Mouse (Mus musculus) ovary, adult 18-20 months (tissue): Measurements from ENCODE around the gene Kif16b.

Source experiments
- DNase-seq: peaks from one replicate; pipeline ENCODE4 v3.0.0; 2022; ENCODE audit warnings: low spot score, mixed read lengths

Kif16b gene

DNA sequence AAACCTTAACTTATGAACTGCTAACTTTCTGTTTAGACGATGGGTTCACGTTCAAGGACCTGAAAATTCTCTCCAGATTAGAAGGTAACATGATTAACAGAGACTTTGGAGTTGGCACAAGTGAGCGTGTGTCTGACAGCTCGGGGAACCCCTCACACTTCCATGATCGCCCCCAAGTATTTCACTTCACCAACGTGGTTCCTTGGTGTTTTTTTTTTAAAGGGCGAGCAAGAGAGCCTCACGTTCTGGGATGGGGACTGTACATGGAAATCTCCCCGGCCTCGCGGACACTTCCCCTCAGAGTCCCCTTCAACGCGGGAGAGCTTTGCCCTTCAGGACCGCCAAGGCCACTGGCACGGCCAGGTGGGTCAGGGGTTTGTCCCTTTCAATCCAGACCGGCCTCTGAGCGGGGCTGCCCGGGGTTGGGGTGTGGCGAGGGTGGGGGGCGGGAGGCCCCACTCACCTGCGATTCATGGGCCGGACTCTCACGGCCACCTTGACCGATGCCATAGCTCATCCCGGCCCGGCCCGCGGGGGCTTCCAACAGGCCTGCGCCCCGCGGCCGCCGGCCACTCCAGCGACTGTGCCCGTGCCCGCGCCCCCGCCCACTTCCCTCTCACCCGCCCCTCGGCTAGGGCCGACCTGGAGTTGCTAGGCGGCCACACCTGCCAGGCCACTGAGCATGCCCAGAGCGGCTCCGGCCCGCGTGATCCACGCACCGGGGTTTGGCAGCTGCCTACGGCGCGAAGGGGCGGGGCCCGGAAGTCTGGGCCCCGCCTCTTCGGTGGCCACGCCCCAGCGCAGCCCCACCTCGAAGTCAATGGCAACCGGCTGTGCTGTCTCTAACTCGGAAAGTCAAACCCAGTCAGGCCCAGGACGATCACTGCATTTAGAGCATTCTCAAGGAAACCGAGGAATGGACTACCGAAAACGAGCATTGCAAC, at the start of gene Kif16b:
Kif16b (minus strand) TSS at position 670 of the 944 bp plus-strand sequence.
- peak; percentile 92 for DNase-seq

DNA sequence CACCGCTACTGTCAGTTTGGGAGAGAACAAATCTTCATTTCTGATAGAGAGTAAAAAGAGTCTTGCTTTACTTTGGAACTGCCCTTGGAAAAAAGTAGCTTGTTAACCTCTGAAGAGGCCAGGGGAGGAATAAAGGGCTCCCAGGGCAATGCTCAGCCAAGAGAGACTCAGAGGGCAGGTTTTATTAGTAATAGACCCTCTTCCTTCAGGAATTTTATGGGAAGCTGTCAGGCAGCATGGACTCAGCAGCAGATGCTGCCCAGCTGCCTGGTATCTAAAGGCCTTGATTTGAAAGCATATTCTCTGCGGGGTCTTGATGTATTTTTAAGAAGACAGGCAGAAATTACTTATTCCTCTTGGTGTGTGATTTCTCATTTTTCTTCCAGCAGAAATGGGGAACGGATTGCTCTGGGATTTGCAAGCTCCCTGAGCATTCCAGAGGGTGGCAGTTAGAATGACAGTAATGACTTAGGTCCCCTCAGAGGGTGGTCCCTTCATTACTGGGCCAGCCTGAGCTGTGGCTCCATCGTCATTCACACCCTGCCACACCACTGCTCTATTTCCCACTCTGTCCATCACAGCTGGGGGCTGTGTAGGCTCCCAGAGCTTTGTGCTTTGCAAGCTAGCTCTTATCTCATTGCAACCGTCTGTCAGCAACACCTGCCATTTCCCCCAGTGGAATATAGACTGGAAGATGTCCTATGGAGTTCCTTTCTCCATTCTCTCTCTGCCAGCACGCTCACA, 39.7 kb upstream of the Kif16b start:
- DNase-seq: no peak

DNA sequence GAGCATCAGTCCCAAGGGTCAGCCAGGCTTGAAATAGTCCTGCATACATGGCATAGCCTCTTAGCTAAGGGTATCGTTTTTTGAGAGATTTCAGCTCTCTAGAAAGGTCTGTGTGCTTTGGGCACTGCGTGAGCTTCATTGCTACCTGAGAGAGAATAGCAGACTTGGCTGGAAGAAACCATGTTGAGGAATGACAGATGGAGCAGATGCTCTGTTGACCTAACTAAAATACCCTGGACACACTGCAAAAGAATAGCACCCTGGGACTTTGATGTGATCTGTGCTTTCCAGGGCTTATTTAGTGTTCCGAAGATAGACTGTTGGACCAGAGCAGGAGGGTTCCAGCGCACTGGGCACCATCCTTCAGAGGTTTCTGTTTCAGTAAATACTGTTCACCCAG, 29.1 kb upstream of the Kif16b start:
- DNase-seq: no peak

DNA sequence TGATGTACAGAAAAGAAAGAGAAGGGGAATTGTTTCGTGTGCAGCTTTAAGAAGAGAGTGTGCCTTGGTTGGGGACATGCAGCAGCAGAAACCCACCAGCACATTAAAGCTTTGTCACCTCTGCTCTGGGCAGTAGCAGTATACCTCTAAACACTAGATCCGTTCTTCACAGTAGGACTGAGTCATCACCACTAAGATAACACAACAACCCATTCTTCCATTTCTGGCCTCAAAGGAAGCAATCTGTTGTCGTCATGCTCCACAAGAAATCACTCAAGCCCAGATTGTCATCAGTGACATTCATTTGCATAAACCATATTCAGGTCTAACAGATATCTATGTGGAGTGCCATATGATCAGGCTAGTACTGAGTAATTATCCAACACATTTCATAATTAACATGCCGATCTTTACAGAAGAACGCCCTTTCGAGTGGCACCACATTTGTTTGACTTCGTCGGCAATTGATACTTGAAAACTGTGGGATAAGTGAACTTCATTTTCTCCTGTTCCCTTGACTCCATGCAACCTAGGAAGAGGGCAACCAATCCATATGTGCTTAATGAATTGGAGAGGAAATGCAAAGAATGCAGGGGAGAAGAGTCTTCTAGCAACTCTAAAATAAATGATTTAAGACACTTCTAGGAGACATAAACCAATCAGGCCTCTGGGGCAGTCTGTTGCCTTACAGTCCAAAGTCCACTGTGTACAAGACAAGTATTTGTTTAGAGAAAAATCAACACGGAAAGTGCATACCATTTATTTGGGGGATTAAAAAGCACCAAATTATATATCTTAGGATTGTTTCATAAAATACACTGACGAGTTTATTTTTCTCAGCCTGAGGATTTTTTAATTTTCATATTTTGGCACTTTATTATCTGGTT, 28.1 kb upstream of the Kif16b start:
- DNase-seq: no peak

DNA sequence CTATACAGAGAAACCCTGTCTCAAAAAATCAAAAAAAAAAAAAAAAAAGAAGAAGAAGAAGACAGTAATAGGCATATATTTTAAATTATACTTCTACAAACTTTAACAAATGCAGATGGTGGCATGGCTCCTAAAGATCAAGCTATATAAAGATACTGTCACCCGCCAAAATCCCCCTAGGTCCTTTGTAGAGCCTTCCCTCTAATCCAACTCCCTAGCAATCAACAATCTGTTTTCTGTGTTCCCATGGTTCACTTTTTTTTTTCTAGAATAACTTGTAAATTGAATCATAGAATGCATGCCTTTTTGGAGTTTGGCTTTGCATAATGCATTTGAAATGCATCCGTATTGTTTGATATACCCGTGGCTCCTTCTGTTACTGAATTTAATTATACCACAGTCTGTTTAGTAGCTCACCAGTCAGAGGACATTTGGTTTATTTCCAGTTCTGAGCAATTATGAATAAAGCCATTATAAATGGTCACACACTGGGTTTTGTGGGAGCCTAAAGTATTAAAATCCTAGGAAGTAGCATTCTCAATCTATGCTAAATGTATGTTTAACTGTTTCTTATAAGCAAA, 9.6 kb upstream of the Kif16b start:
- no peak for DNase-seq

DNA sequence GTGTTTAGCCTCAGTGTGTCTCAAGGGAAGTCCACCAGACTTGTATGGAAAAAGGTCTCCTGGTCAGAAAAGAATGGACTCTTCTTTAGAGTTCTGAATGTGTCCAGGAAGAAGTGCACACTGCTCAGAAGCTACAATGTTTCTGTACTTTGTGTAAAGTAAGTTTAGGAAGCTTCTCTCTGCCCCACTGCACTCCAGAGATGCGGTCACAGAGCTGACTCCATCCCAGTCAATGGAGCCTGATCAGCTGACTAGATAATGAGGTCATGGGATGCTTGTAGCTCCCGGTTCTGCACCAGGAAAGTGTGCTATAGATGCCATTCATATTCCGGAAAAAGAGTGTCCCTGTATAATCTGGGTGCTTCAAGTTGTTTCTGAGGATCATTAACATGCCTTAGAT, 7.9 kb upstream of the Kif16b start:
- DNase-seq: no peak

DNA sequence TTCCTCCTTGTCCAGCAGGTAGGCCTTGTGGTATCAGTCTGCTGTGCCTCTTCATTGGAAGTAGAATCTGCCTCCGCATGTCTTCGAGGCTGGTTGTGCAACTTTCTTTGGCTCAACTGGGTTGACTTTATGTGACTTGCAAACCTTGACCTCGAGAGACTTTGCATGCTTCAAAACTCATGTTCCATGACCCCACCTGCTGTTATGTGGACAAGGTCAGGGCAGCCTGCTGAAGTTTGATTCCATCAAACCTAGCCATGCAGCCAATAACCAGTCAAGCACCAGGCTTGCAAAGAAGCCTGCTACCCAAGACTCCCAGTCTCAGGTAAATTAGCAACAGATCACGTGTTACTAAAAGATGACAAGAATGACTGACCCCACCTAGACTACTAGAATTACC, 5.7 kb upstream of the Kif16b start:
- no peak for DNase-seq

DNA sequence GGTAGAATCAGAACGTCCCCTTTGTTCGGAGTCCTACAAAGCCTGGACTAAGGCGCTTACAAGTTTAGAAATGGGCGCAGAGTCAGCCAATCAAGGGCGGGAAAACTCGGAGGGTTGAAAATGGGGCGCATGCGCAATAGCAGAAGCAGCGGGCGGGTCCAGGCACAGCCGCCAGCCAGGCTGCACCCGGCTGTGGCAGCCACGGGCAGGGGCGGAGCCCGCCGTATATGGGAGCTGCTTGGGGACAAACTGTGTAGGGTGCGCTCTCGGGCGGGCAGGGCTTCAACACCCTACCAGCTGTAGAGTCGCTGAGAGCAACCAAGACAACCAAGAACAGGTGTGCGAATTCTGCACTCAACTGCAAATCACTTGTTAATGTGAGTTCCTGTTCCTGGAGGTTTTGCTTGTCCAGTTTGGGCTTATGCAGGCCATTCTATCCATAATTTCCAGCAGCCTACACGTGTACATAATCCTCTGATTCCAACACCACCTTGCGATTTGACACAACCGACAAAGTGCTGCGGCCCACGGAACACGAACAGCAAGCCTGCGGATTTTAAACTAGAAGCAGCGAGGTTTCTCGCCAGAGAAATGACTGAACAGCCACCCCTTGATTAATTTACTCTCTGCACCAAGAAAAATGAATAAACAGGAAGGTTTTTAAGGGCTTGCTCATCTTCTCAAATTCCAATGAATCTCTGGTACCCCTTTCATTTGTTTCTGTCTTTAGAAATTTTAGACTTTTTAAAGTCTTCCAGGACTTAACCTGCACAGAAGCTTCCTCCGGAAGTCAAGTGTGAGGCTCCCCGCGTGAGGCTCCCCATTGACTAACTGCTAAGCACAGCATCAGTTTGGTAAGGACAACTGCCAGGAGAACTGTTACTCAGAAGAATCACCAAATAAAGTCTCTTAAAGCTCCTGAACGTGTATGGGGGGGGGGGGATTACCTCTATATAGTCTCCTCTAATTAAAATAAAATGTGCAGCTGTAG, 1.9 kb upstream of the Kif16b start:
- peak; percentile 94 for DNase-seq

DNA sequence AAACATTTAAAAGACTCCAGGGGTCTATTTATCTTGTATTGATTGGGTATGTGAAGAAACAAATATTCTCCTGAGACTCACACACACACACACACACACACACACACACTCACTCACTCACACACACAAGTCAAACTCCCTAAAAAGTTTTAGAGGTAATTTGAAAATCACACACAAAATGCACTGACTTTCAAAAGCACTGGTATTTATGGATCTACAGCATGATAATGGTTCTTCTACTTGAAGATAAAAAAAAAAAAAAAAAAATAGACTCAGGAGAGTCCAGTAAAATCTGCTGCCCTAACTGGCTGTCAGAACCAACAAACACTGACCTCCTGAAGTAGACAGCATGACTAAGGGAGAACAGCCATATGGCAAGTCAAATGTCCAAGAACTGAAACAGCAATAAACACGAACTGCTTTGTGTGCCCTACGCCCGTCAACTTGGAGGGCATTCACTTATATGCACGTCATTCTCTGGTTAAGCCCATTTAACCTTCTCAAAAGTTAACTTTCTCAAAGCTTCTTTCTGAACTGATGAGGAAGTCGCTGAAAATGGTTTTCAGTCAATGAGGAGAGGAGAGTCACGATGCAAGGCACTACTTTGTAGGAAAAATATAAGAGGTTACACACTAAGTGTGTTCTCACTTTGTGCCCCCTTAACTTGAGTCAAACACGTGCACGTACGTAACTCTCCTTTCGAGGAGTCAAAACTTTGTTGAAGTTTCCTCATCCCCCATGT, 1.0 kb downstream of the Kif16b start:
- DNase-seq: no peak

DNA sequence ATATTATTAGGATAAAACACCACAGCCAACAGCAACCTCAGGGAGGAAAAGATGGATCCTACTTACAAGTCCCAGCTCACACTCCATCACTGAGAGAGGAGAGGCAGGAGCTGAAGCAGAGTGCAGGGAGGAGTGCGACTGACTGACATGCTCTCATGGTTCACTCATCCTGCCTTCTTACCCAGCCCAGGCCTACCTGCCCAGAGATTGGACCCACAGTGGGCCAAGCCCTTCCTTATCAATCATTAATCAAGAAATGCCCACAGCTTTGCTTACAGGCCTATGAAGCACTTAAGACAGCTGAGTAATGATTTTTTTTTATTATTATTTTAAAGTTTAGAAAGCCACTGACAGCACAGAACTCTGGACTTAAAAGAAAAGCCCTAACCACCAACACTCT, 7.6 kb downstream of the Kif16b start:
- no peak for DNase-seq

DNA sequence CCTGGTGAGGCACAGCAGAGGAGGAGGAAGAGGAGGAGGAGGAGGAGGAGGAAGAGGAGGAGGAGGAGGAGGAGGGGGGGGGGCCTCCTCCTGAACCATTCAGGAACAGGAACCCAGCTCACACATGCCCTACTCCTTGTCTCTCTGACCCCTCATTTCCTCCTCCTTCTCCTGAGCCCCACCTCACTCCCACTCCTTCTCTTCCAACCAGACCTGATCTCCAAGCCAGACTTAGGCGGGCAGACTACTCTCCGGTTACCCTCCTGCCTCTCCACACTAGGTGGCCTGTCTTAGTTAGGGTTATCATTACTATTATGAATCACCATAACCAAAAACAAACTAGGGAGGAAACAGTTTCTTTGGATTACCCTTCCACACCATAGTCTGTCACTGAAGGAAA, 10.0 kb downstream of the Kif16b start:
- no peak for DNase-seq

DNA sequence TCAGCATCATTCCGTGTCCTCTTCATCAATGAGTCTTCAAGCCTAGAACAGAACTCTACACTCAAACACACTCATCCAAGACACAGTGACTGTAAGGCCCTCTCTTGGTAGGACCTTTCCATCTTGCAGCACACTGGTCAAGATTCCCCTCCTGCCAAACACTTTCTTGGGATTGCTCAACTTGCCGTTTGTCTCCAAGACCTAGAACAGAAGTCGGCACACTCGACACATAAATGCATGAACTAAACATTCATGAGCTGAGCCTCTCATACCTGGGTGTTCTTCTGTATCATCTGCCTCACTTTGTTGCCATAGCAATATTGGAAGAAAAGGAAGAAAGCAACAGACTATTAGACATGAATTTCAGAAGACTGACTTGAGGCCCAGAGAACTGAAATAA, 16.9 kb downstream of the Kif16b start:
- DNase-seq: no peak

DNA sequence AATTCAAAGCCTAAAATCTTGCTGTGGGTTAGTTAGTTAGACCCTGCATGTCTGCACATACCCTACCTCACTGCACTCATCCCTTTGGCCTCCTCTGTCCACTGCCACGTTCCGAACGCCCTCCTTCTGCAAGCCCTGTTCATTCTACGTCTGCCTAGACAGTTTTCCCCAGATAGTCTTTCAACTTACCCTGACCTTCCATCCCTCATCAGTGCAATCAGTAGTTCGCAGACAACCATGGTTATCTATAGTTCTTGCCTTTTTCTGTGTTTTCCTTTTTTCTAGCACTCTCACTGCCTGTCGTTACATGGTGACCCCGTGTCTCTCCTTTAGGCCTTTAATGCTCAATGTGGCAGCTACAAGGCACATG, 17.7 kb downstream of the Kif16b start:
- DNase-seq: no peak

DNA sequence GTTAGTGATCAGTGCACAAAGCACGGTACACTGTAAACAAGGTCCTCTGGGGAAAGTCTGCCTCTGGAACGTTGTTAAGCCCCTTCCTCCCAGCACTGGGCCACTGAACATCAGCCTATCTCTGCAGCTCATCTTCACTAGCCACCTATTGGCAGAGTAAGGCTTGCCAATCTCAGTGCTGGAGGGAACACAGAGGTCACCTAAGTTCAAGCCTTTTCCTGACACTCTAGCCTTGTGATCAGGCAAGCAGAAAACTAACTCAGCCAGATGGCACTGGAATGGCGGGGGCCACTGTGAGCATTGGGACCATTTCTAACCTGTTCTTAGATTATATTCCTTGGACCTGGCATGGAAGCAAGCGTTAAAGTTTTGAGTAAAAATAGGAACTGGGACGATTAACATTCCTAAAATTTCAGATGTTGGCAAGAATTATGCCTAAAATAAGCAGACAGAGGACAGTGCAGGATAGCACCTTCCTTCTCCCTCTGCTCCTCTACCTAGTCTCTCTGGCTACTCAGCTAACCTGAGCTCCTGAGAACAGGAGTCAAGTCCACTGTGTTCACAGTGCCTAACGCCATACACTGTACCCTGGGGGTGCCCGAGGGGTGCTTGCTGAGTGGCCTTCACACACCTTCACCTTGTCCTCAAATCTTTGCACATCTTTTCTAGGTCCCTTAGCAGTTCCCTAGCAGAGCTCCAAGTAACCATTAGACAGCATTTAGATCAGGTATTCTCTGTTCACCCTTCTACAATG, 18.3 kb downstream of the Kif16b start:
- DNase-seq: no peak

DNA sequence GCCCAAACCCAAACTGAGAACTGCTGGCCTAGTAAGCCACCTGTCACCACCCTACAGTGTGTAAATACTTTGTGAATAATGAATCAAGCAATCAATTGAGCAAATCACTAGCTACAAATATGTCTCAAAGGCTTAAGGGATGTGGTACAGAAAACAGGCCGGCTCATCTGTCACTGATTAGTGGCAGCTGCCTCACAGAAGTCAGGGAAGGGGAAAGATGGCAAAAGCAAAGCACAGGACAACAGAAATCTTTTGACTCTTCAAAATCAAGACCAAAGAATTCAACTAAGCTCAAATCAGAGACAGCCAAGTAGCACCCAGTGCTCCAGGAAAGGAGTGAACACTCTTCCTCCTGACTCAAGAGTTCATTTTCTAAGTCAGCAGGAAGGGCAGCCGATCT, 18.9 kb downstream of the Kif16b start:
- DNase-seq: no peak

DNA sequence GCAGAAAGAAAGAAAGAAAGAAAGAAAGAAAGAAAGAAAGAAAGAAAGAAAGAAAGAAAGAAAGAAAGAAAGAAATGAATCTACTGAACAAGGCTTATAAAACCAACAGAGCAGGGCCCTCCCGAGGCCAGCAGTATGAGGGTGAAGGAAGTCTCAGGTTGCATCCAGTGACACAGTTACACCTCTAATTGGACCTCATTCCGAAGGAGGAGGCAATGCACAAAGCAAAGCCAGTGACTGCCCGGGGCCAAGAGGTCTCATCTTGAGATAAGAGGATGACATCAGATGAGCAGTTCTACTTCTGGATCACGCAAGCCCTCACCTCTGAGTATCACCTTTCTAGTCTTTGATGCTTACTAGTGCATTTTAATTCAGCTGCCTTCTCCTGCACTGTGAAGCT, 20.2 kb downstream of the Kif16b start:
- no peak for DNase-seq

DNA sequence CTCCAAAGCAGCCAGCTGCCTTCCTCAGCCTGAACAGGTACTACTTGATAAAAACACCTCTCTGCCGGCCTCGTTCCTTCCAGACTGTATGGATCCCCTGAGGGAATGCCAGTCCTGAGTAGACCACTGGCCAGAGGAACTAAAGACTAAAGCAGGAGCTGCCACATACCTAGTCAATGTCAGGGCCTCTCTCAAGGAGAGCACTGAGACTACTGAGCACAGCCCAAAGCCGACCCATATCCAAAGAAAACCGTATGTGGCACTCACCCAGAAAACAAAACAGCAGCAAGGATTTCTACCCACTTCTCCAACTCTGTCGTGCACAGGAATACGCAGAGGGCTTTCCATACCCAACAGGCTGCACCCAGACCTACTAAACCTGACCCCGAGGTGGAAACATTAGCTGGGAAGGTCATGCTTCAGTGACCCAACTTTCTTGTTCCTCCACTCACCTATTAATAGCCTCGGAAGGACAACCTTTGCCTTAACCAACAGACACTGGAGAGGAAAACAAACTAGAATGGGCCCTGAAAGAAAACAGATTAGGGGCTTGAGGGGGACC, 22.0 kb downstream of the Kif16b start:
- no peak for DNase-seq

DNA sequence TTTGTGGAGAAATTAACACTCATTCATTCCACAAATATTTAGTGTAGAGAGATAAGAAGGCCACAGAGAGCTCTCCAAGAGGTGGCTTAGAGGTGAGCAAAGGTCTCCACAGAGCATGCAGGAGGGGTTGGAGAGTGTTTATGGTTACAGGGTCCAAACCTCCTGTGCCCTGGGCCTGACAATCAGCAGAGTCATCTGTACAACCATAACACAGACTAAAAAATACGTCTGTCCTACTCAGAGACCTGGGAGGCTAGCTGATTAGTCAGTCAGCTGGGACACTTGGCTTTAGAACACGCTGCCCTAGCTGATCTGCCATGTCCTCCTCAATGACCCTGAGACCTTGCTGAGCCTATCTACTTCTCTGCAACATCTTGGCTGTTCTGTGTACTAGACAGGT, 24.7 kb downstream of the Kif16b start:
- no peak for DNase-seq

DNA sequence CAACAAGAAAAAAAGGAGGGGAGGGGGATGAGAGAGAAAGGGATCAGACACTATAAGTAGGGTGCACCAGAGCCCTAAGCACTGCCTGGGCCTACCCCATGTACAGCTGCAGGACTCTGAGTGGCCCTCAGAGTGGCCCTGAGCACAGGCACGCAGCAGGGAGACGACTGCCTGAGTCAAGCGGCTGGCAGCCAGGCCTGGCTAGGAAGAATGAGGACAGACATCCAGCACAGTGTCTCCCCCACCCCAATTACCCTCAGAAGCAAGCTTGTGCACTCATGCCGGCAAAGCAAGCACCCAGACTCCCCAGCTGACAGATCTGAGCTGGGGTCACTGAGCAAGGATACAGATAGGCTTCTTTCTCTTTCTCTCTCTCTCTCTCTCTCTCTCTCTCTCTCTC, 25.4 kb downstream of the Kif16b start:
- DNase-seq: no peak
